Mouse (Mus musculus) small intestine, adult 2 months (tissue): ENCODE measurements around the gene Bpifa2.

Experiments
- CTCF ChIP-seq: fragments of 200-500 bp; IDR thresholded peaks from 2 replicates; pipeline ENCODE4 v1.5.1; 2012; ENCODE audit warnings: low read depth, mild to moderate bottlenecking, control low read depth, inconsistent platforms, low read length, moderate library complexity, mixed read lengths; ENCODE audit not compliant: insufficient replicate concordance, insufficient read length; ENCODE audit errors: extremely low read depth
- POLR2A ChIP-seq: fragments of 200-500 bp; IDR thresholded peaks from 2 replicates; pipeline ENCODE4 v1.6.1; 2012; ENCODE audit warnings: low read depth, mild to moderate bottlenecking, control low read depth, inconsistent platforms, low read length, moderate library complexity

DNA sequence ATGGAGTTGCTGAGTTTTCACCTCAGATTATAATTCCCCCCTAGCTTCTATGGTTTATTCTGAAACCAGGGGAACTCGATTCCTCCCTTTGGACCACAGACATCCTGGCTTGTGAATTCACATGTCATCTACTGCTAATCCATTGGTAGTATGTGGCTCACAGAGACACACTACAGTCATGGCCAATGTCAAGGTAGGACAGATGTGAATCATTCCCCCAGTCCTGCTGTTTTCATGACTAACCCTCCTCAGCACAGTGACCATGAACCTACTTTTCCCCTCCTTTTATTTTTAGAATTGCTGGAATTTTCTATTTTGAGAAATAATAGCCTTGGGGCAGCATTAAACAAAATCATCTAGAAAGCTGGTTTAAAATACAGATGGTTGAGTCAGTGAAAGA, 684 bp upstream of the Bpifa2 start:
- TF ChIP-seq CTCF (no peak), POLR2A (no peak)
